Mouse (Mus musculus): ENCODE measurements at regions not wholly inside any gene's neighbourhood (a gene's known extent, or its start where the extent isn't known, plus 50 kb on each side); places are given as distances from the start of the nearest gene placed in this dataset.

DNA sequence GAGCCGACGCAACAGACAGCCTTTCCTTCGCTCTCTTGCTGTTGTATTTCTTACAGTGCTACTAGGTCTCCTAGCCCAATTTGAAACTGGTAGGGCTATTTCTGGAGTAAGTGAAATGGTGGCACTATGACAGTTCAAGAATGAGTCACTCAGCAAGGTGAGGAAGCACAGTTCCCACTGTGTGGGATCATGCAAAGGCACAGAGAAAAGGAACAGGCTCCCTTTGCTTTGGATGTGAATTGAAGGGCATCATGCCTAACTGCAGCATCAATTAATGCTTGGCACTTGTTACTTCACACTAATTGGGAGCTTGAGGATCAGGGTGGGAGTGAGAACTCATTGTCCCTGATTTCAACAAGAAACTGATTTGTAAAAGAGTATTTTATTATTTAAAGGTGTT is 560.8 kb upstream of the Tle4 start:
- TF ChIP-seq EP300 (optimal IDR thresholded peaks at IDR 0.05) = no peak
- no peak for TF ChIP-seq CTCF (IDR thresholded peaks at IDR 0.05; ENCODE audit: low read depth)

All from stomach, postnatal 0 days (tissue).